Mouse (Mus musculus) cerebellum, postnatal 10 days (tissue): ENCODE results near the gene Selenoh.
A peak's percentile ranks its signal among the peaks of the same experiment; 100 is the strongest.
"Not testable (repeated sequence)": the region's sequence is repeated elsewhere in the genome, so short reads cannot be mapped to it uniquely, and the experiment has no call there.

Source experiments
- DNase-seq, 2 experiments: peaks; one replicate each; pipeline ENCODE4 v3.0.0; 2021; ENCODE audit warnings: mixed read lengths in 2 of 2

Gene Selenoh

DNA sequence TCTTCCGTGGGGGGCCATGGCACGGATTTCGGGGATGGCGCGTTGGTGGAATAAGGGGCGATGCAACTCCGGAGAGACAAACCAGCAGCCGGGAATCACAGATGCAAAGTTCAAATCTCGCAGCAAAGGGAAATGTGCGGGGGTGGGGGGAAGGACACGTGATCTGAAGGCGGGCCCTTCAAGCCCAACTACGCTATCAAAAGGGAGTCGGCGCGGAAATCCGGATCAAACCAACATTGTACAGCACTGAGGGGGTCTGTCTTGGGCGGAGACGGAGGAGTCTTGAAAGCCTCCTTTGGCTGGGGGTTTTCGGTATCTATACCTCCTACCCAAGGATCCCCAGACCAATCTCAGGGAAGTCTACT lies at the start of gene Selenoh:
Gene Selenoh (minus strand): TSS at position 202 of the 365 bp plus-strand sequence.
- peak; percentile 94 to 95 for DNase-seq

- DNase-seq: peak; percentile 9 to 16
These were observed 46.8 kb upstream of the Selenoh start for GRCm38 (mm10) chr2:84717357-84717756.

DNA sequence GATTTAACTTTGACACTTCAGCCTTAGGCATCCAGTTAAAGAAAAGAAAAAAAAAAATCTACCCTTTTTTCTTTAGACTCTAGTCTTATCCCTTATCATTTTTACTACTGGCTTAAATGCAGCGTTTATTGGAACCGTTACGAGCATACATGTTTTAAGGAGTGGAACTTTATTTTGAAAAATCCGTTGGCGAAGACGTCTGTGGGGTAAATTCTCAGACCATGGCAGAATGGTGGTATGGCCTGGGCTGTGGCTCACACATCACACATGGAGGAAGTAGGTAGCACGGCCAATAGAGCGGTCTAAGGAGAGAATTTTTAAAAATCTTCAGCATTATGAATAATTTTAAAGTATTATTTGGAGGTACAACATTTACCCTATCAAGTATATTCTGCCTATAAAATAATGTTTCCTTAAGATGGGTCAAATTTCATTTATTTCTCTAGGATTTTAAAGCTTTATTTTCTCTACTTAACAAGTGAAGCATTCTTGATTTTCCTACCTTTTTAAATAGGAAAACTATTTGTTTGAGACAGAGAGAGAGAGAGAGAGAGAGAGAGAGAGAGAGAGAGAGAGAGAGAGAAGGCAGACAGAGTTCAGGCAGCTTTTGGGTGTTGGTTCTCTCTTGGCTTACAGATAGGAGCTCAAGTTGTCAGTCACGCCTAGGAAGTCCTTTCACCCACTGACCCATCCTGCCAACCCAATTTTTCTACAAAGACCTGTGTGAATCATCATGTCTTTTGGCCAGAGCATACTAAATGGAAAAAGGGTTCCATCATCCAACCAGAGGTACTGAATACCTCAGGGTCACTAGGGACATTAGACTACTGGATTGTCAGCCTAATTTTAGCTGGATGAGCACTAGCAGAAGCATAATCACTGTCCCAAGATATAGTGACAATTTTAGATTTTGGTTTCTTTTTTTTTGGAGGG lies 46.1 kb upstream of the Selenoh start:
- DNase-seq: peak; percentile 8 to 26

GRCm38 (mm10) chr2:84715562-84716361 lies 45.2 kb upstream of the Selenoh start:
- peak in 1 of 2 experiments; percentile 87 for DNase-seq

GRCm38 (mm10) chr2:84714811-84715561 lies 44.4 kb upstream of the Selenoh start, which contains the start of gene Zdhhc5:
TSS of gene Zdhhc5 (minus strand) at chr2:84715180.
- DNase-seq: peak; percentile 99 to 100

GRCm38 (mm10) chr2:84714422-84714810 lies 43.8 kb upstream of the Selenoh start:
- no peak for DNase-seq

DNA sequence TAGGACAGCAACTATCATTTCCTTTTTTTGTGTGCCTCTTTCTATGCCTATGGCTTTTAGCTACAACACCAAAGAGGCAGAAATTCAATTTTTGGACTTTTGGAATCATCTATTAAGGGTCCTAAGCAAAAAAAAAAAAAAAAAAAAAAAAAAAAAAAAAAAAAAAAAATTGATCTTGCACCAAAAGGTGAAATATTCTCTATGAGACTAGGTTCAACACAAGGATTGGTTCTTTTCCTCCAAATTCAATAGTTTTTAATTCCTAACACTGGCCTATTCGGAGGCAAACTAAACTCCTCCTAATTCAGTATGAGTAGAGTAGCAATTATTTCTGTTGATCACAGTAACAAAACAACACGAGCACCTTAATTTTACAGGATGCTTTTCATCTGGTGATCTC lies 41.3 kb upstream of the Selenoh start:
- DNase-seq: no peak

- DNase-seq: no peak
These were observed 37.0 kb upstream of the Selenoh start for GRCm38 (mm10) chr2:84707523-84707922.

GRCm38 (mm10) chr2:84705295-84705694 lies 34.7 kb upstream of the Selenoh start:
- DNase-seq: no peak

GRCm38 (mm10) chr2:84704329-84704728 lies 33.8 kb upstream of the Selenoh start:
- DNase-seq: no peak

GRCm38 (mm10) chr2:84703497-84703896 lies 32.9 kb upstream of the Selenoh start:
- DNase-seq: no peak

GRCm38 (mm10) chr2:84695007-84695695 lies 24.6 kb upstream of the Selenoh start:
- no peak for DNase-seq

GRCm38 (mm10) chr2:84690050-84690449 lies 19.5 kb upstream of the Selenoh start:
- DNase-seq: peak; percentile 57 to 61

- DNase-seq: no peak
These were observed 17.7 kb upstream of the Selenoh start for GRCm38 (mm10) chr2:84688080-84688844.

GRCm38 (mm10) chr2:84682605-84683183 lies 12.1 kb upstream of the Selenoh start:
- no peak for DNase-seq

GRCm38 (mm10) chr2:84679016-84679415 lies 8.4 kb upstream of the Selenoh start, which contains the start of gene Tmx2:
TSS of gene Tmx2 (minus strand) at chr2:84679140.
- DNase-seq: peak in 1 of 2 experiments; percentile 35

- peak; percentile 95 to 96 for DNase-seq
These were observed 7.7 kb upstream of the Selenoh start, which contains the start of the genes Gm28635 and Med19 for GRCm38 (mm10) chr2:84677968-84678880. TSS of gene Gm28635 (minus strand) at chr2:84678041. TSS of gene Med19 (plus strand) at chr2:84678402.

- peak; percentile 18 to 80 for DNase-seq
These were observed 6.8 kb upstream of the Selenoh start for GRCm38 (mm10) chr2:84677270-84677967.

DNA sequence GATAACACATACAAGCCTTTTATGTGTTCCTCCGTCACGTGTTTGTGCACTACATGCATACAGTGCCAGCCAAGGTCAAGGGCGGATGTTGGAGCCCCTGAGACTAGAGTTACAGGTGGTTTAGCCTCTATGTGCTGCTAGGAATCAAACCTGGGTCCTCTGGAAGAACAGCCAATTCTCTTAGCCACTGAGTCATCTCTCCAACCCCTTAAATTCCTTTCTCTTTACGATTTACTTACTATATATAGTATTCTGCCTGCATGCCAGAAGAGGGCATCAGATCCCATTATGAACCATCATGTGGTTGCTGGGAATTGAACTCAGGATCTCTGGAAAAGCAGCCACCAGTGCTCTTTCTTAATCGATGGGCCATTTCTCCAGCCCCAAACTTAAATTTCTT lies 965 bp upstream of the Selenoh start:
- not testable (repeated sequence) for DNase-seq
